Mouse (Mus musculus) kidney, embryonic 16.5 days (tissue): ENCODE data around the gene Bmf. TPM values are rescaled to one million over a fixed set of nuclear protein-coding genes. Genes with fewer than 3 reads are reported as not detected.

Source experiments
- ATAC-seq: fragments of 200-750 bp; cut with Nextera tagmentation; 2 replicates; pipeline ENCODE4 v1.8.0; 2017; ENCODE audit warnings: moderate TSS enrichment; ENCODE audit not compliant: low FRiP score, low TSS enrichment
- H3K27ac ChIP-seq: fragments of 300-500 bp; sonication (generic); 2 replicates; pipeline ENCODE4 v1.5.1; 2014; ENCODE audit warnings: low read length
- H3K27me3 ChIP-seq: fragments of 300-500 bp; sonication (generic); 2 replicates; pipeline ENCODE4 v1.6.1; 2014; ENCODE audit warnings: low read length, control low read depth, mixed read lengths; ENCODE audit not compliant: insufficient read depth
- H3K36me3 ChIP-seq: fragments of 300-500 bp; sonication (generic); 2 replicates; pipeline ENCODE4 v1.6.1; 2014; ENCODE audit warnings: low read length, control low read depth, mixed read lengths; ENCODE audit not compliant: insufficient read depth
- H3K4me1 ChIP-seq: fragments of 300-500 bp; sonication (generic); 2 replicates; pipeline ENCODE4 v1.6.1; 2014; ENCODE audit warnings: low read length, control low read depth, mixed read lengths; ENCODE audit not compliant: insufficient read depth
- H3K4me2 ChIP-seq: fragments of 300-500 bp; sonication (generic); replicated peaks from 2 replicates; pipeline ENCODE4 v1.6.1; 2014; ENCODE audit warnings: low read depth, low read length
- H3K4me3 ChIP-seq: fragments of 300-500 bp; sonication (generic); 2 replicates; pipeline ENCODE4 v1.5.1; 2014; ENCODE audit warnings: mild to moderate bottlenecking, low read length
- H3K9ac ChIP-seq: fragments of 300-500 bp; sonication (generic); replicated peaks from 2 replicates; pipeline ENCODE4 v1.6.1; 2014; ENCODE audit warnings: low read length
- H3K9me3 ChIP-seq: fragments of 300-500 bp; sonication (generic); 2 replicates; pipeline ENCODE4 v1.6.1; 2016; ENCODE audit warnings: low read length, control low read depth
- WGBS: fragments of 180-500 bp; shearing (Covaris S2); extraction: QIAGEN DNeasy Blood & Tissue Kit; methylation state at CpG from one replicate; pipeline ENCODE4 v1.1.7; 2014; 5-methylcytosine and 5-hydroxymethylcytosine counted together
- polyA plus RNA-seq: library from polyadenylated mRNA; unstranded; fragments of >200 nt; fragmentation: Nextera tagmentation; extraction: Ambion mirVana; gene quantifications from 2 replicates; pipeline ENCODE4 v1.2.1, GENCODE M21; 2015

The Bmf gene
- polyA plus RNA-seq, 1 experiment from 2014 or later, result 9.9 TPM

GRCm38 (mm10) chr2:118486933-118487332, 62.6 kb downstream of the Bmf start:
- H3K36me3 ChIP-seq, result no peaks in the 10 kb centered on the region
- no peak overlapping the region for H3K9ac ChIP-seq
- ATAC-seq, result peak; percentile 28; the same call in 1 of the 2 replicates
- H3K4me1 ChIP-seq, result peaks cover 28% of the 10 kb centered on the region
- WGBS, result 20% methylated on average over 12 of the region's 12 CpGs
- H3K4me3 ChIP-seq, result no peak overlapping the region
- H3K9me3 ChIP-seq, result peaks cover 5% of the 10 kb centered on the region; the same call in 1 of the 2 replicates
- H3K27ac ChIP-seq, result no peak overlapping the region
- H3K4me2 ChIP-seq, result no peak overlapping the region
- H3K27me3 ChIP-seq, result no peaks in the 10 kb centered on the region

DNA sequence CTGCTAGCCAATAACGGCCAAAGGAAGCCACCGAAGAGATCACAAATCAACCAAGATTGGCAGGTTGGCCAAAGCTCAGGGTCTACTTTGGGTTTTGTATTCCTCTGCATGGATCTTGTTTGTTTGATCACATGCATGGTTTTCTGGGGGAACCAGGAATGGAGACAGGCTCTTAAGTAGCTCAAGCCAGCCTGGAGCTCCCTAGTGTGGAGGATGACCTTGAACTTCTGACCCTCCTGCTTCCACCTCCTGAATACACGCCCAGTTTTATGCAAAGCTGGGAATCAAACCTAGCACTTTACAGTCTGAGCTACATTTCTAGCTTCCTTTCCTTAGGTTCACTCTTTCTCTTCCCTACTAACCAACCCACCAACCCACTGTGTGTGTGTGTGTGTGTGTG, 64.1 kb downstream of the Bmf start:
- H3K4me3 ChIP-seq, result no peak overlapping the region
- H3K9ac ChIP-seq, result no peak overlapping the region
- no peak overlapping the region for H3K27ac ChIP-seq
- no peaks in the 10 kb centered on the region for H3K27me3 ChIP-seq
- H3K4me1 ChIP-seq, result peaks cover 14% of the 10 kb centered on the region
- H3K4me2 ChIP-seq, result no peak overlapping the region
- H3K9me3 ChIP-seq, result peaks cover 5% of the 10 kb centered on the region; the same call in 1 of the 2 replicates
- 77% methylated on average over 3 of the region's 3 CpGs for WGBS
- ATAC-seq, result no peak
- no peaks in the 10 kb centered on the region for H3K36me3 ChIP-seq

DNA sequence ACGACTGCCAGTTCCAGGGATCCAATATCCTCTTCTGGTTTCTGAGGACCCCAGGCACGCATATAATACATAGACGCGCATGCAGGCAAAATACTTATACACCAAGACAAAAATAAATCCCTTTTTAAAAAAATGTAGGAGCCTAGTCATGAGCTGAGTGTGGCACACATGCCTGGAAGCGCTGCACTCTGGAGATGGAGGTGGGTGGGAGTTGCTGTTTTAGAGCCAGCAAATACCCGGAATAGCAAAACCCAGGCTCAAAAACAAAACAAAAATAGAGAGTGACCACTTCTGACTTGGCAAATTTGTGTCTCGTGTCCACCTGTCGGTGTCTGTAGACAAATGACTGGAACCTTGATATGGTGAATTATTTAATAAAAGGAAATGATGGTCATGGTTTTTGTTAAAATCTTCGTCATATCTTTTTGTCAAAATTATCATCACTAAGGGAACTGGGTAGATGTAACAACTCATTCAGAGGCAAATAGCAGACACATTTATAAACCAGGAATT, 65.0 kb downstream of the Bmf start:
- no peak overlapping the region for H3K4me3 ChIP-seq
- no peaks in the 10 kb centered on the region for H3K36me3 ChIP-seq
- no peak overlapping the region for H3K27ac ChIP-seq
- no peak for ATAC-seq
- no peak overlapping the region for H3K9ac ChIP-seq
- H3K27me3 ChIP-seq, result no peaks in the 10 kb centered on the region
- WGBS, result 79% methylated on average over 9 of the region's 9 CpGs
- H3K4me1 ChIP-seq, result peaks cover 4% of the 10 kb centered on the region
- peaks cover 5% of the 10 kb centered on the region; the same call in 1 of the 2 replicates for H3K9me3 ChIP-seq
- no peak overlapping the region for H3K4me2 ChIP-seq

GRCm38 (mm10) chr2:118483032-118483431, 66.5 kb downstream of the Bmf start:
- Histone ChIP-seq H3K36me3 (no peaks in the 10 kb centered on the region), H3K27ac (no peak overlapping the region), H3K4me2 (no peak overlapping the region), H3K4me3 (no peak overlapping the region), H3K9me3 (peaks cover 3% of the 10 kb centered on the region; the same call in 1 of the 2 replicates), H3K27me3 (no peaks in the 10 kb centered on the region), H3K9ac (no peak overlapping the region), H3K4me1 (peaks cover 12% of the 10 kb centered on the region)
- WGBS, result 82% methylated on average over 5 of the region's 5 CpGs
- no peak for ATAC-seq

GRCm38 (mm10) chr2:118480886-118481285, 68.6 kb downstream of the Bmf start:
- ATAC-seq, result no peak
- 91% methylated on average over 7 of the region's 7 CpGs for WGBS

DNA sequence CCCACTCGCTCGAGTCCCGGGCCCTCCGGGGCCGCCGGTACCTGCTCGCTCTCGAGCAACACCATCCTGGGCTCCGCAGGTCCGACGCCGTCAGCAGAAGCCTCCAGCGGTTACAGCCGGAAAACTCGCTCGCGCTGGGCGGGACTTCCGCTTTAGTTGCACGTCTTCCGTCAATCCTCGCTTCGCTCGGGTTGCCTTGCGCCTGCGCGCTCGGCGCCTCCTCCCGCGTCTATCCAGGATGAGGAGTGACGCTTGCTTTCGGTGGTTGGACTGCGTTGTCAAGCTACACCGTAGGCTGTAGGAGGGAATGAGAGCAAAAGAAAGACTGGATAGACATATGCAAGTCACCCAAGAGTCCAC, 70.0 kb downstream of the Bmf start, which contains the start of gene Srp14:
Gene Srp14, minus strand, starts transcription at position 162 of the 360 bp plus-strand sequence.
- H3K27me3 ChIP-seq, result no peaks in the 10 kb centered on the region
- H3K4me1 ChIP-seq, result peaks cover 13% of the 10 kb centered on the region
- WGBS, result under 1% methylated on average over 35 of the region's 35 CpGs

More at GRCm38 (mm10) chr2:118480886-118481285, 68.6 kb downstream of the Bmf start:
- Histone ChIP-seq H3K4me2 (no peak overlapping the region), H3K4me1 (peaks cover 13% of the 10 kb centered on the region), H3K27me3 (no peaks in the 10 kb centered on the region), H3K4me3 (no peak overlapping the region), H3K9ac (no peak overlapping the region), H3K9me3 (no peaks in the 10 kb centered on the region), H3K36me3 (peaks cover 11% of the 10 kb centered on the region), H3K27ac (no peak overlapping the region)

DNA sequence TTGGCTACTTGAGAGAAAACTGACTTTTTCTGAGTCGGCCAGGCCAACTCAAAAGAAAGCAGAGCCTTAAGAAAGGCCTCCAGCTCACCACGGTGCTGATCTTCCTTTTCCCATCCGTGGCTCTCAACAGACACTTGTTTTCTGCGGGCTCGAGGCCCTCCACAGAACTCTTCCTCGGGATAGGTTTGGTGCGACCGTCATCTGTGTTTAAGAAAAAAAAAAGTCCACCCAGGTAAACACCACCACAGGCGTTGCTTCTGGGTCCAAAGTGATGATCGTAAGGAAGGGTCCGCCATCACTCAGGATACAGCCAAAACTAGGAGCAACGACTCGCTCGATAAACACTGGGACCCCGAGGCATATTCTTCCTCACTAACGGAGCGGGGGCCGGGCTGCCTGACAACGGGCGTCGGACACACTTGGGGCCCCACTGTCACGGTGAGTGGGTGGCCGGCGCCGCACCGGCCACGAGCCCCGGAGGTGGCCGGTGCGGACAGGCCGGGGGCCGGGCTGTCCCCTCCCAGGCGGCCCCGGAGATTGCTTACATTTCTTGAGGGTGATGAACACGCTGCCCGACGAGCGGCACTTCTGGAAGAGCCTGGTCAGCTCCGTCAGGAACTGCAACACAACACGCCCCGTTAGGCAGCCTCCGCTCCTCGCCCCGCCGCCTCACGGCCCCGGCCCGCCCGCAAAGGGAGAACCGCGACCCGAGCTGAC, 70.5 kb downstream of the Bmf start:
- Histone ChIP-seq H3K9ac (peak overlapping the region; percentile 90), H3K4me3 (peak overlapping the region; percentile 80), H3K9me3 (no peaks in the 10 kb centered on the region), H3K27ac (peak overlapping the region; percentile 86), H3K36me3 (peaks cover 22% of the 10 kb centered on the region), H3K4me1 (peaks cover 13% of the 10 kb centered on the region), H3K27me3 (no peaks in the 10 kb centered on the region), H3K4me2 (peak overlapping the region; percentile 90)
- 2% methylated on average over 52 of the region's 52 CpGs for WGBS
- peak; percentile 69; the same call in 1 of the 2 replicates for ATAC-seq

More for the DNA sequence above, 70.0 kb downstream of the Bmf start, which contains the start of gene Srp14:
- Histone ChIP-seq H3K27ac (peak within 1 kb of the TSS; percentile 86), H3K9me3 (no peaks in the 10 kb centered on the region), H3K4me2 (peak within 1 kb of the TSS; percentile 90), H3K4me3 (peak within 1 kb of the TSS; percentile 80), H3K9ac (peak within 1 kb of the TSS; percentile 90), H3K36me3 (peaks cover 18% of the 10 kb centered on the region)
- peak; percentile 95 for ATAC-seq

Other genes starting within 250 kb of the Bmf start
- 1.4 and 1.5 TPM in 2 replicates for gene Gpr176, start 176.3 kb downstream of the Bmf start, polyA plus RNA-seq
- 12.5 and 13.4 TPM in 2 replicates for gene Eif2ak4, start 161.1 kb downstream of the Bmf start, polyA plus RNA-seq
- gene Srp14, start 70.0 kb downstream of the Bmf start, polyA plus RNA-seq, result 216 and 231 TPM in 2 replicates
- gene Bub1b, start 48.5 kb upstream of the Bmf start, polyA plus RNA-seq, result 102 and 112 TPM in 2 replicates
- gene Pak6, start 113.6 kb upstream of the Bmf start, polyA plus RNA-seq, result 0.60 and 1.4 TPM in 2 replicates
- 0.25 and 0.30 TPM in 2 replicates for gene Ankrd63, start 154.3 kb upstream of the Bmf start, polyA plus RNA-seq
- 1.4 and 1.7 TPM in 2 replicates for gene Plcb2, start 178.8 kb upstream of the Bmf start, polyA plus RNA-seq
- gene Inafm2, start 196.1 kb upstream of the Bmf start, polyA plus RNA-seq, result 15.2 and 16.3 TPM in 2 replicates
- 1.3 and 1.4 TPM in 2 replicates for gene Ccdc9b, start 213.0 kb upstream of the Bmf start, polyA plus RNA-seq
- not detected in 2 replicates for gene Phgr1, start 223.1 kb upstream of the Bmf start, polyA plus RNA-seq
- 0.46 and 0.81 TPM in 2 replicates for gene Disp2, start 230.0 kb upstream of the Bmf start, polyA plus RNA-seq